In genomic region chr3:97615154-97615553, GRCm38 (mm10) we compare ENCODE assay signal across 25 mouse cellular contexts. TPM values are rescaled to one million over a fixed set of nuclear protein-coding genes. Genes with fewer than 3 reads are reported as not detected.
DNase-seq lines count a peak whose midpoint lies in the region; ATAC-seq and TF ChIP-seq lines count a peak whose summit lies in the region.
"Had no signal": no experiment of that assay in that cellular context is flagged by ENCODE, and none has a peak within 500 bp of the region (broad histone marks: within the 10 kb centered on the region; RNA-seq: fewer than 3 reads in every experiment).

No protein-coding gene starts in this region.

- H3K4me3 ChIP-seq in liver, adult 2 months (ENCODE audit: insufficient read depth, low read depth, low read length), result no peak overlapping the region
- H3K4me3 ChIP-seq in intestine, embryonic 14.5 days (ENCODE audit: low read depth, low read length), result no peak overlapping the region
- no peak overlapping the region for H3K4me3 ChIP-seq in intestine, embryonic 16.5 days (ENCODE audit: low read length)
- no peak overlapping the region for H3K4me3 ChIP-seq in stomach, embryonic 16.5 days (replicated peaks; ENCODE audit: low read length)
- H3K4me3 ChIP-seq in forebrain, embryonic 16.5 days (replicated peaks; ENCODE audit: low read length), result no peak overlapping the region
- H3K4me3 ChIP-seq: forebrain, embryonic 15.5 days; heart, adult 2 months; heart, embryonic 13.5 days; hindbrain, embryonic 12.5 days had no signal

- no peaks in the 10 kb centered on the region for H3K9me3 ChIP-seq in intestine, embryonic 14.5 days (ENCODE audit: control insufficient read depth, low read length)
- no peaks in the 10 kb centered on the region for H3K9me3 ChIP-seq in intestine, embryonic 16.5 days (ENCODE audit: control insufficient read depth, low read length)
- H3K9me3 ChIP-seq in stomach, embryonic 16.5 days (replicated peaks; ENCODE audit: control insufficient read depth, low read length), result no peaks in the 10 kb centered on the region
- no peaks in the 10 kb centered on the region for H3K9me3 ChIP-seq in forebrain, embryonic 16.5 days (ENCODE audit: control insufficient read depth, low read length)
- H3K9me3 ChIP-seq: forebrain, embryonic 15.5 days; heart, embryonic 13.5 days; hindbrain, embryonic 12.5 days had no signal

- H3K4me1 ChIP-seq in liver, adult 2 months (ENCODE audit: control insufficient read depth, insufficient read depth, low read length), result peaks cover 30% of the 10 kb centered on the region
- H3K4me1 ChIP-seq in intestine, embryonic 14.5 days (replicated peaks; ENCODE audit: control insufficient read depth, insufficient read depth, low read length), result no peaks in the 10 kb centered on the region
- peaks cover 4% of the 10 kb centered on the region; the same call in 1 of the 2 replicates for H3K4me1 ChIP-seq in intestine, embryonic 16.5 days (ENCODE audit: control insufficient read depth, insufficient read depth, low read length)
- H3K4me1 ChIP-seq in stomach, embryonic 16.5 days (ENCODE audit: control insufficient read depth, insufficient read depth, low read length), result no peaks in the 10 kb centered on the region; the same call in 1 of the 2 replicates
- no peaks in the 10 kb centered on the region for H3K4me1 ChIP-seq in forebrain, embryonic 16.5 days (replicated peaks; ENCODE audit: control insufficient read depth, insufficient read depth, low read length)
- H3K4me1 ChIP-seq: hindbrain, embryonic 12.5 days had no signal

- TF ChIP-seq CTCF in liver, adult 2 months (IDR thresholded peaks at IDR 0.05; ENCODE audit: low read depth, low read length), result no peak

- DNase-seq in liver, adult 2 months (ENCODE audit: extremely low read depth, low read depth, low spot score), result peak; percentile 99
- DNase-seq in liver, result no peak
- DNase-seq in intestine, embryonic 14.5 days (ENCODE audit: low spot score), result peak; percentile 64
- DNase-seq in cerebellum, adult 18-20 months, result no peak
- no peak for DNase-seq in cerebellum, adult 11 months
- DNase-seq: adrenal gland, adult 8-10 months; adrenal gland, postnatal 36 days; cerebellum, adult 9-11 months; cerebellum, postnatal 36 days; gastrocnemius, postnatal 10 days; heart, adult 2 months; heart, postnatal 4 days had no signal

- no peak for TF ChIP-seq POLR2A in liver, adult 2 months (IDR thresholded peaks at IDR 0.05; ENCODE audit: extremely low read depth, insufficient read depth, low read length)

- H3K27me3 ChIP-seq in liver, adult 2 months (ENCODE audit: control insufficient read depth, insufficient read depth, low read length), result no peaks in the 10 kb centered on the region
- H3K27me3 ChIP-seq in intestine, embryonic 14.5 days (replicated peaks; ENCODE audit: control insufficient read depth, insufficient read depth, low read length), result no peaks in the 10 kb centered on the region
- no peaks in the 10 kb centered on the region for H3K27me3 ChIP-seq in intestine, embryonic 16.5 days (replicated peaks; ENCODE audit: control insufficient read depth, insufficient read depth, low read length)
- no peaks in the 10 kb centered on the region for H3K27me3 ChIP-seq in stomach, embryonic 16.5 days (ENCODE audit: control insufficient read depth, insufficient read depth, low read length)
- H3K27me3 ChIP-seq in forebrain, embryonic 16.5 days (replicated peaks; ENCODE audit: control insufficient read depth, insufficient read depth, low read length), result no peaks in the 10 kb centered on the region; the same call in 1 of the 2 replicates
- H3K27me3 ChIP-seq: forebrain, embryonic 15.5 days; heart, embryonic 13.5 days; hindbrain, embryonic 12.5 days had no signal

- H3K4me2 ChIP-seq in intestine, embryonic 14.5 days (ENCODE audit: low read length), result no peak overlapping the region
- no peak overlapping the region for H3K4me2 ChIP-seq in intestine, embryonic 16.5 days (ENCODE audit: low read depth, low read length)
- no peak overlapping the region for H3K4me2 ChIP-seq in stomach, embryonic 16.5 days (ENCODE audit: low read depth, low read length)
- H3K4me2 ChIP-seq in forebrain, embryonic 16.5 days (ENCODE audit: low read length), result no peak overlapping the region
- H3K4me2 ChIP-seq: forebrain, embryonic 15.5 days; heart, embryonic 13.5 days; hindbrain, embryonic 12.5 days had no signal

- peak; percentile 61 for ATAC-seq in intestine, embryonic 14.5 days (replicated peaks; ENCODE audit: low FRiP score, low TSS enrichment, low read depth)
- peak; percentile 90 for ATAC-seq in intestine, embryonic 16.5 days
- peak; percentile 68; the same call in 1 of the 2 replicates for ATAC-seq in stomach, embryonic 16.5 days (ENCODE audit: insufficient read depth, low FRiP score)
- ATAC-seq in forebrain, embryonic 16.5 days, result no peak
- ATAC-seq: forebrain, embryonic 15.5 days; hindbrain, embryonic 16.5 days had no signal

- 15% methylated on average over 1 of the region's 1 CpGs for WGBS in liver, adult 2 months
- WGBS in intestine, embryonic 14.5 days, result 18% methylated on average over 1 of the region's 1 CpGs
- 11% methylated on average over 1 of the region's 1 CpGs for WGBS in intestine, embryonic 16.5 days
- WGBS in stomach, embryonic 16.5 days, result 12% methylated on average over 1 of the region's 1 CpGs
- WGBS in forebrain, embryonic 16.5 days, result 41% methylated on average over 1 of the region's 1 CpGs

- no peaks in the 10 kb centered on the region for H3K36me3 ChIP-seq in liver, adult 2 months (ENCODE audit: control insufficient read depth, insufficient read depth, low read length)
- no peaks in the 10 kb centered on the region for H3K36me3 ChIP-seq in intestine, embryonic 14.5 days (ENCODE audit: control insufficient read depth, insufficient read depth, low read length)
- H3K36me3 ChIP-seq in intestine, embryonic 16.5 days (ENCODE audit: control insufficient read depth, insufficient read depth, low read length), result no peaks in the 10 kb centered on the region
- no peaks in the 10 kb centered on the region for H3K36me3 ChIP-seq in stomach, embryonic 16.5 days (ENCODE audit: control insufficient read depth, insufficient read depth, low read length)
- H3K36me3 ChIP-seq in forebrain, embryonic 16.5 days (ENCODE audit: control insufficient read depth, insufficient read depth), result no peaks in the 10 kb centered on the region
- H3K36me3 ChIP-seq: forebrain, embryonic 15.5 days; heart, embryonic 13.5 days; hindbrain, embryonic 12.5 days had no signal

- no peak overlapping the region for H3K9ac ChIP-seq in liver, adult 2 months (ENCODE audit: low read depth, low read length)
- no peak overlapping the region for H3K9ac ChIP-seq in intestine, embryonic 14.5 days (ENCODE audit: low read length)
- no peak overlapping the region; the same call in 1 of the 2 replicates for H3K9ac ChIP-seq in intestine, embryonic 16.5 days (ENCODE audit: low read depth, low read length)
- H3K9ac ChIP-seq in stomach, embryonic 16.5 days (ENCODE audit: low read length), result no peak overlapping the region
- H3K9ac ChIP-seq in forebrain, embryonic 16.5 days (replicated peaks; ENCODE audit: low read depth, low read length), result no peak overlapping the region
- H3K9ac ChIP-seq: forebrain, embryonic 15.5 days; heart, embryonic 13.5 days; hindbrain, embryonic 12.5 days had no signal

- peak overlapping the region; percentile 64 for H3K27ac ChIP-seq in liver, adult 2 months (replicated peaks; ENCODE audit: insufficient read depth, low read depth, low read length)
- no peak overlapping the region for H3K27ac ChIP-seq in intestine, embryonic 14.5 days (ENCODE audit: low read depth)
- H3K27ac ChIP-seq in intestine, embryonic 16.5 days (ENCODE audit: low read length), result peak overlapping the region; percentile 34; the same call in 1 of the 2 replicates
- H3K27ac ChIP-seq in stomach, embryonic 16.5 days (ENCODE audit: low read length), result no peak overlapping the region
- no peak overlapping the region for H3K27ac ChIP-seq in forebrain, embryonic 16.5 days (ENCODE audit: low read length)
- H3K27ac ChIP-seq: forebrain, embryonic 15.5 days; heart, adult 2 months; heart, embryonic 13.5 days; hindbrain, embryonic 12.5 days had no signal

- H3K79me2 ChIP-seq in liver, adult 2 months (ENCODE audit: control insufficient read depth, insufficient read depth, low read length), result no peaks in the 10 kb centered on the region; the same call in 1 of the 2 replicates

RNA-seq across cellular contexts. Expression of gene Chd1l, which starts 5.2 kb away (rescaled TPM):
- total RNA-seq in liver, adult 2 months (2014; rRNA removed), result 7.3 and 7.7 TPM in 2 replicates
- 2.3 and 2.4 TPM in 2 replicates for polyA plus RNA-seq in liver, adult 2 months (2012; rRNA removed)
- 20.2 and 21.8 TPM in 2 replicates for polyA plus RNA-seq in intestine, embryonic 14.5 days (2014; fragmentation: Nextera tagmentation; extraction: Ambion mirVana)
- polyA plus RNA-seq in intestine, embryonic 16.5 days (2015; fragmentation: Nextera tagmentation; extraction: Ambion mirVana), result 17.1 and 17.3 TPM in 2 replicates
- polyA plus RNA-seq in stomach, embryonic 16.5 days (2015; fragmentation: Nextera tagmentation; extraction: Ambion mirVana), result 15.8 and 16.2 TPM in 2 replicates
- polyA plus RNA-seq in forebrain, embryonic 16.5 days (2015; fragmentation: Nextera tagmentation; extraction: Ambion mirVana), result 6.0 and 6.8 TPM in 2 replicates

RNA-seq across cellular contexts. Expression of gene Fmo5, which starts 13.4 kb away (rescaled TPM):
- total RNA-seq in liver, adult 2 months (2014; rRNA removed), result 352 and 363 TPM in 2 replicates
- 145 and 230 TPM in 2 replicates for polyA plus RNA-seq in liver, adult 2 months (2012; rRNA removed)
- polyA plus RNA-seq in intestine, embryonic 14.5 days (2014; fragmentation: Nextera tagmentation; extraction: Ambion mirVana), result 13.1 and 13.6 TPM in 2 replicates
- 50.4 and 57.8 TPM in 2 replicates for polyA plus RNA-seq in intestine, embryonic 16.5 days (2015; fragmentation: Nextera tagmentation; extraction: Ambion mirVana)
- polyA plus RNA-seq in stomach, embryonic 16.5 days (2015; fragmentation: Nextera tagmentation; extraction: Ambion mirVana), result 9.8 and 10.4 TPM in 2 replicates
- 0.48 and 0.99 TPM in 2 replicates for polyA plus RNA-seq in forebrain, embryonic 16.5 days (2015; fragmentation: Nextera tagmentation; extraction: Ambion mirVana)

RNA-seq across cellular contexts. Expression of gene Prkab2, which starts 42.8 kb away (rescaled TPM):
- 0.81 and 0.83 TPM in 2 replicates for total RNA-seq in liver, adult 2 months (2014; rRNA removed)
- 1.5 TPM in 2 replicates for polyA plus RNA-seq in liver, adult 2 months (2012; rRNA removed)
- 7.6 and 8.1 TPM in 2 replicates for polyA plus RNA-seq in intestine, embryonic 14.5 days (2014; fragmentation: Nextera tagmentation; extraction: Ambion mirVana)
- 5.5 and 5.8 TPM in 2 replicates for polyA plus RNA-seq in intestine, embryonic 16.5 days (2015; fragmentation: Nextera tagmentation; extraction: Ambion mirVana)
- polyA plus RNA-seq in stomach, embryonic 16.5 days (2015; fragmentation: Nextera tagmentation; extraction: Ambion mirVana), result 10.3 and 10.8 TPM in 2 replicates
- polyA plus RNA-seq in forebrain, embryonic 16.5 days (2015; fragmentation: Nextera tagmentation; extraction: Ambion mirVana), result 11.0 and 13.3 TPM in 2 replicates

RNA-seq across cellular contexts. Expression of gene Gm17651, which starts 59.3 kb away (rescaled TPM):
- total RNA-seq in liver, adult 2 months (2014; rRNA removed), result not detected in 2 replicates
- polyA plus RNA-seq in liver, adult 2 months (2012; rRNA removed), result not detected in 2 replicates
- polyA plus RNA-seq in intestine, embryonic 14.5 days (2014; fragmentation: Nextera tagmentation; extraction: Ambion mirVana), result not detected in 2 replicates
- polyA plus RNA-seq in intestine, embryonic 16.5 days (2015; fragmentation: Nextera tagmentation; extraction: Ambion mirVana), result not detected in 2 replicates
- not detected in 2 replicates for polyA plus RNA-seq in stomach, embryonic 16.5 days (2015; fragmentation: Nextera tagmentation; extraction: Ambion mirVana)
- not detected in 2 replicates for polyA plus RNA-seq in forebrain, embryonic 16.5 days (2015; fragmentation: Nextera tagmentation; extraction: Ambion mirVana)
- total RNA-seq: adrenal gland, adult 8-10 months; adrenal gland, postnatal 36 days; ES-E14; gastrocnemius, postnatal 10 days; gastrocnemius, postnatal 4 days; heart, adult 2 months; heart, postnatal 4 days had no signal
- polyA plus RNA-seq: embryonic facial prominence, embryonic 11.5 days; forebrain, embryonic 11.5 days; forebrain, embryonic 15.5 days; frontal cortex, adult 2 months; heart, adult 2 months; heart, embryonic 13.5 days; heart, postnatal 0 days; hindbrain, embryonic 12.5 days; hindbrain, embryonic 16.5 days had no signal

Comparison
In these comparisons a context has a peak if more than half of its experiments do, and no peak if none do; other contexts are left out.
1. DNase-seq: peak in liver, adult 2 months (single experiment) and intestine, embryonic 14.5 days (single experiment); none in liver (single experiment), cerebellum, adult 18-20 months (0 of 2) and cerebellum, adult 11 months (single experiment).
2. H3K27ac ChIP-seq: peak in liver, adult 2 months (single experiment) and intestine, embryonic 16.5 days (single experiment); none in intestine, embryonic 14.5 days (single experiment), stomach, embryonic 16.5 days (single experiment) and forebrain, embryonic 16.5 days (single experiment).